Mouse (Mus musculus) neural tube, postnatal 0 days (tissue): ENCODE measurements around the gene Tbl2. TPM values are rescaled to one million over a fixed set of nuclear protein-coding genes. Genes with fewer than 3 reads are reported as not detected.

ENCODE experiments used
- microRNA-seq: library from miRNA; unstranded; fragments of <30 nt; microRNA quantifications from one replicate; pipeline ENCODE4, GENCODE M21; 2016
- polyA plus RNA-seq: library from polyadenylated mRNA; unstranded; fragments of >200 nt; fragmentation: Nextera tagmentation; extraction: Ambion mirVana; gene quantifications from 2 replicates; pipeline ENCODE4 v1.2.1, GENCODE M21; 2015

Gene Tbl2
- 10.6 and 12.5 TPM in 2 replicates for polyA plus RNA-seq

DNA sequence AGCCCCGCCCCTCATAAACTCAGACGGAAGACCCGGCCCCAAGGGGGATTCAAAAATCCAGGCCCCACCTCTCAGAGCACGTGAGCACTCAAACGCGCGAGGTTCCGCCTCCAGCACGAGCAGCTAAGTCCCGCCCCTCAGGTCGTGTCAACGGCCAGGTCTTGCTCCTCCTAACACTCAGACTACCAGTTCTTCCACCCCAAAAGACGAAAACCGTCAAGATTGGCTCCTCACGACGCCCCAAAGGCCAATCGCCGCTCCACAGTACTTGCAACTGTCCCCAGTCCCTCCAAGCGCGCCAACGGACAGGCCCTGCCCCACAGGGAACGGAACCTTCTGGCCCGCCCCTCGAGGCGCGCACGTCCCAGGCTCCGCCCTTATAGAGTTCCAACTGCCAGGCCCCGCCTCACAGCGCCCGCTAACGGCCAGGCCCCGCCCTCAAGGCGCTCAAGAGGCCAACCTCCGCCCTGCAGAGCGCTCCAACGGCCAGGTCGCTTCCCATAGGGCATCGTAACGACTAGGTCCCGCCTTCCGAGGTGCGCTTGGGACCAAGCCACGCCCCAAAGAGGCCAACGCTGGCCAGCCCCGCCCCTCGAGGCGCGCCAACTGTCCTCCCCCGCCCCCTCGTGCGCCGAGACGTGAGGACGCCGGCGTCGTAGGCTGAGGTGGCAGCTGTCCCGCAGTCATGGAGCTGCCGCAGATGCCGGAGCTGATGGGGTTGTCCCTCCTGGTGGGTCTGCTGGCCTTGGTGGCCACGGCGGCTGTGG, at the start of gene Tbl2:
Tbl2 (plus strand) TSS at position 605 of the 767 bp plus-strand sequence.

DNA sequence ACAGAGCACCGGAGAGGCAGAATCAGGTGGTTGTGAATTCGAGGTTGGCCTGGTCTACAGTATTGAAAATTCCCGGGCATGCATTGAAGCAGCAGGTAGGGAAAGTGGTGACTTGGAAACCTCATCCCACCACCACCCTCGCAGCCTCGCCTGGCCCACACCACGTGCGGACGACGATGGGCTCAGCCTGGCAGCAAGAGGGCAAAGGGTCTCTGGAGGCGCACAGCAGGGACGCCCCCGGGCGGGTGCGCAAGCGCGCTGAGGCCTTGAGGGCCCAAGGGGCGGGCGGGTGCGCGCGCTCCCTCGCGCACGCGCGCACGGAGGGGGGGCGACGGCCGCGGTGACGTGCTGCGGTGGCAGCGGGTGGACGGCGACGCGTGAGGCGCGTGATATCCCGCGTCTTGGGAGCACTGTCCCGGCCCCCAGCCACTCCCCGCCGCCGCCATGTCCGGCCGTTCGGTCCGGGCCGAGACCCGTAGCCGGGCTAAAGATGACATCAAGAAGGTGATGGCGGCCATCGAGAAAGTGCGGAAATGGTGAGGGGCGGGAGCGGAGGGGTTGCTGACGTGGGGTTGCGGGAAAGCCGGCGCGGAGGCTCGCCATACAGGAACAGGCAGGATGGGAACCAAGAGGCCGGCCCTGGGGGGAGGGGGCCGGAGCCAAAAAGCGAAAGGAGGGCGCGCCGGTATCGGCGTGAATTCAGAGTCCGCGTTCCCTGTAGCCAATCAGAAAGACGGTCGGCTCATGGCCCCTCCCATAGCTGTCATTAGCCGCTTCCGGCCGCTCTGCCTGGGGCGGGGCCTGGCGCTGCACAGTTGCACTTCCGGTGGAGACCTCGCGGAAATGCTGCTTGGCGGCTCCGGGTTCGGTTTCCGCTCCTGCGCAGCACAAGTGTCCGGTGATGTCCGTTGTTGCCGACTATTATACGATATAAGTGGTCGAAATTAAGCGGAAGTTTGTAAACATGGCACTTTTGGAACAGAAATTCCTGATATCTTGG, 18.9 kb downstream of the Tbl2 start, which contains the start of gene Bcl7b:
Bcl7b (plus strand) TSS at position 221 of the 1,000 bp plus-strand sequence.

DNA sequence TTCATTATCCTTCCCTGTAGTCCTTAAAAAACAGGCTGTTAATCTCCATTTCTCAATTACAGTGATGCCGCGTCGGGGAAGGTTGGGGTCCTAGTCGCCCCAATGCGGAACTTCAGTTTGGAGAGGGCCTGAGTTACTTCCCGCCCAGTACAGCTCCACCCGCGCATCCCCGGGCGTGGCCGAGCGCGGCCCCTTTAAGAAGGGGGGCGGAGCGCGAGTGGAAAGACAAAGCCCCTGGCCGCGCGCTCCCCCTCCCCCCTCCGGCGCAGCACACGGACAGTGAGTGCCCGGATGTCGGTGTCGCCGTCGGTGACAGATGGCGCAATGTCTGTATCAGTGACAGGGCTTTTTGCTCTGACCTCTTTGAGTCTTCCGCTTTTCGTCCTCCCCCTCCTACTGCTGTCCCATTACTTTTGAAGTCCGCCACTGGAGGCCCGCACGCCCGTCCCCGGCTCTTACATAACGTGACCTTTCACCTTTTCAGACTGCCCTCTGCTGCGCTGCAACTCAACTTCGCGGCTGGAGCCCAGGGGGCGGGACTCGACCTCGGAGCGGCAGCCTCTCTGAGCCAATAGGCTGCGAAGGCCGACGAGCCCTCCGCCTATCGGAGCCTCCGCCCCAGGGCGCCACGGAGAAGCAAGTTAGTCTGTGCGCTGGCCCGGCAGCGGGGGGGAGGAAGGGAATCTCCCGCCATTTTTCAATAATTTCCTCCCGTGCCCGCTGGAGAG, 37.3 kb downstream of the Tbl2 start, which contains the start of gene Baz1b:
Baz1b (plus strand) TSS at position 644 of the 728 bp plus-strand sequence.

Small RNA genes within 50 kb of the gene (microRNA-seq; reads per million reads assigned to microRNA genes)
- not detected for gene Gm25315

Other genes with a start within 250 kb of the Tbl2 start
- not detected in 2 replicates for gene Tmem270, start 242.9 kb upstream of the Tbl2 start, polyA plus RNA-seq
- gene Cldn13, start 234.1 kb upstream of the Tbl2 start, polyA plus RNA-seq, result not detected in 2 replicates
- 7.4 and 8.1 TPM in 2 replicates for gene Mettl27, start 217.3 kb upstream of the Tbl2 start, polyA plus RNA-seq
- 0.20 TPM in 1 of 2 replicates, not detected in the other for gene Cldn4, start 202.7 kb upstream of the Tbl2 start, polyA plus RNA-seq
- 3.1 and 3.5 TPM in 2 replicates for gene Cldn3, start 163.4 kb upstream of the Tbl2 start, polyA plus RNA-seq
- 86.7 and 87.9 TPM in 2 replicates for gene Abhd11, start 140.5 kb upstream of the Tbl2 start, polyA plus RNA-seq
- gene Stx1a, start 126.2 kb upstream of the Tbl2 start, polyA plus RNA-seq, result 122 and 146 TPM in 2 replicates
- 44.7 and 47.5 TPM in 2 replicates for gene Dnajc30, start 85.5 kb upstream of the Tbl2 start, polyA plus RNA-seq
- 65.6 and 67.6 TPM in 2 replicates for gene Bud23, start 84.7 kb upstream of the Tbl2 start, polyA plus RNA-seq
- gene Vps37d, start 71.4 kb upstream of the Tbl2 start, polyA plus RNA-seq, result 34.3 and 36.6 TPM in 2 replicates
- gene Mlxipl, start 59.8 kb upstream of the Tbl2 start, polyA plus RNA-seq, result 0.76 and 1.1 TPM in 2 replicates
- gene Bcl7b, start 18.6 kb downstream of the Tbl2 start, polyA plus RNA-seq, result 38.0 and 40.4 TPM in 2 replicates
- 16.2 and 17.8 TPM in 2 replicates for gene Baz1b, start 37.6 kb downstream of the Tbl2 start, polyA plus RNA-seq
- 19.2 and 20.2 TPM in 2 replicates for gene Fzd9, start 101.6 kb downstream of the Tbl2 start, polyA plus RNA-seq
- gene Fkbp6, start 200.4 kb downstream of the Tbl2 start, polyA plus RNA-seq, result 0.65 TPM in 1 of 2 replicates, not detected in the other
- gene Trim50, start 203.6 kb downstream of the Tbl2 start, polyA plus RNA-seq, result 0.10 and 0.20 TPM in 2 replicates
- 20.3 and 22.7 TPM in 2 replicates for gene Nsun5, start 220.3 kb downstream of the Tbl2 start, polyA plus RNA-seq
- 8.0 and 9.4 TPM in 2 replicates for gene Pom121, start 244.9 kb downstream of the Tbl2 start, polyA plus RNA-seq